Mouse (Mus musculus) hindbrain, embryonic 14.5 days (tissue): ENCODE measurements around the gene Eif4g3. TPM values are rescaled to one million over a fixed set of nuclear protein-coding genes. Genes with fewer than 3 reads are reported as not detected.

ENCODE experiments used
- ATAC-seq: fragments of 200-750 bp; cut with Nextera tagmentation; 2 replicates; pipeline ENCODE4 v1.8.0; 2017; ENCODE audit warnings: moderate number of reproducible peaks, mild to moderate bottlenecking, moderate TSS enrichment, moderate library complexity; ENCODE audit not compliant: low FRiP score
- DNase-seq: peaks from one replicate; pipeline ENCODE4 v3.0.0-alpha.2; 2015; ENCODE audit warnings: low spot score
- H3K27ac ChIP-seq: fragments of 300-500 bp; sonication (generic); 2 replicates; pipeline ENCODE4 v1.5.1; 2014; ENCODE audit warnings: mild to moderate bottlenecking, moderate library complexity
- H3K27me3 ChIP-seq: fragments of 300-500 bp; sonication (generic); 2 replicates; pipeline ENCODE4 v1.6.1; 2014; ENCODE audit warnings: mild to moderate bottlenecking, low read length, mixed read lengths; ENCODE audit not compliant: control insufficient read depth, insufficient read depth
- H3K36me3 ChIP-seq: fragments of 300-500 bp; sonication (generic); replicated peaks from 2 replicates; pipeline ENCODE4 v1.6.1; 2014; ENCODE audit not compliant: control insufficient read depth, insufficient read depth
- H3K4me1 ChIP-seq: fragments of 300-500 bp; sonication (generic); replicated peaks from 2 replicates; pipeline ENCODE4 v1.6.1; 2014; ENCODE audit warnings: antibody characterized with exemption, low read length, mixed read lengths; ENCODE audit not compliant: control insufficient read depth, insufficient read depth
- H3K4me2 ChIP-seq: fragments of 300-500 bp; sonication (generic); replicated peaks from 2 replicates; pipeline ENCODE4 v1.6.1; 2014; ENCODE audit warnings: mild to moderate bottlenecking, moderate library complexity
- H3K4me3 ChIP-seq: fragments of 300-500 bp; sonication (generic); replicated peaks from 2 replicates; pipeline ENCODE4 v1.5.1; 2014; ENCODE audit warnings: mild to moderate bottlenecking, low read length
- H3K9ac ChIP-seq: fragments of 300-500 bp; sonication (generic); 2 replicates; pipeline ENCODE4 v1.6.1; 2014
- H3K9me3 ChIP-seq: fragments of 300-500 bp; sonication (generic); 2 replicates; pipeline ENCODE4 v1.6.1; 2016; ENCODE audit warnings: low read length; ENCODE audit not compliant: control insufficient read depth
- WGBS: fragments of 180-500 bp; shearing (Covaris S2); extraction: QIAGEN DNeasy Blood & Tissue Kit; methylation state at CpG from one replicate; pipeline ENCODE4 v1.1.7; 2014; 5-methylcytosine and 5-hydroxymethylcytosine counted together
- polyA plus RNA-seq: library from polyadenylated mRNA; unstranded; fragments of >200 nt; fragmentation: Nextera tagmentation; extraction: Ambion mirVana; gene quantifications from 2 replicates; pipeline ENCODE4 v1.2.1, GENCODE M21; 2014

The Eif4g3 gene
- polyA plus RNA-seq, 1 experiment from 2014 or later = 65.3 TPM

GRCm38 (mm10) chr4:138119740-138120139 is 126.9 kb downstream of the Eif4g3 start:
- Histone ChIP-seq H3K4me1 (no peaks in the 10 kb centered on the region), H3K4me3 (no peak overlapping the region), H3K27me3 (no peaks in the 10 kb centered on the region), H3K9me3 (no peaks in the 10 kb centered on the region), H3K27ac (0 out of 2 replicates have a peak overlapping the region, but pooled peaks have one; percentile 2), H3K36me3 (peaks cover 33% of the 10 kb centered on the region), H3K4me2 (no peak overlapping the region), H3K9ac (no peak overlapping the region)
- ATAC-seq (no peak), DNase-seq (peak; percentile 57)
- WGBS = 46% methylated on average over 10 of the region's 10 CpGs

GRCm38 (mm10) chr4:138124046-138124445 is 131.2 kb downstream of the Eif4g3 start:
- peaks cover 41% of the 10 kb centered on the region for H3K36me3 ChIP-seq
- H3K27me3 ChIP-seq = no peaks in the 10 kb centered on the region
- ATAC-seq (no peak), DNase-seq (peak; percentile 35)
- 75% methylated on average over 7 of the region's 7 CpGs for WGBS
- no peak overlapping the region for H3K4me2 ChIP-seq
- H3K4me3 ChIP-seq = no peak overlapping the region
- no peak overlapping the region for H3K27ac ChIP-seq
- H3K9ac ChIP-seq = no peak overlapping the region
- H3K9me3 ChIP-seq = no peaks in the 10 kb centered on the region
- H3K4me1 ChIP-seq = no peaks in the 10 kb centered on the region

GRCm38 (mm10) chr4:138127371-138127770 is 134.5 kb downstream of the Eif4g3 start:
- H3K9me3 ChIP-seq = no peaks in the 10 kb centered on the region
- no peak for ATAC-seq
- WGBS = 97% methylated on average over 5 of the region's 5 CpGs

GRCm38 (mm10) chr4:138127781-138128180 is 135.0 kb downstream of the Eif4g3 start:
- Histone ChIP-seq H3K9me3 (no peaks in the 10 kb centered on the region), H3K27me3 (no peaks in the 10 kb centered on the region), H3K4me2 (no peak overlapping the region), H3K4me1 (no peaks in the 10 kb centered on the region), H3K9ac (no peak overlapping the region), H3K4me3 (no peak overlapping the region), H3K27ac (no peak overlapping the region), H3K36me3 (peaks cover 35% of the 10 kb centered on the region)
- DNase-seq = no peak
- 87% methylated on average over 7 of the region's 7 CpGs for WGBS
- ATAC-seq = no peak

More at GRCm38 (mm10) chr4:138127371-138127770, 134.5 kb downstream of the Eif4g3 start:
- DNase-seq = no peak
- no peak overlapping the region for H3K9ac ChIP-seq
- no peaks in the 10 kb centered on the region for H3K27me3 ChIP-seq
- no peak overlapping the region for H3K4me2 ChIP-seq
- H3K27ac ChIP-seq = no peak overlapping the region
- H3K4me3 ChIP-seq = no peak overlapping the region
- H3K4me1 ChIP-seq = no peaks in the 10 kb centered on the region
- H3K36me3 ChIP-seq = peaks cover 35% of the 10 kb centered on the region

GRCm38 (mm10) chr4:138130149-138130548 is 137.3 kb downstream of the Eif4g3 start:
- ATAC-seq (no peak), DNase-seq (no peak)
- no peak overlapping the region for H3K4me3 ChIP-seq
- WGBS = 73% methylated on average over 2 of the region's 2 CpGs
- peaks cover 35% of the 10 kb centered on the region for H3K36me3 ChIP-seq
- H3K4me1 ChIP-seq = no peaks in the 10 kb centered on the region
- no peaks in the 10 kb centered on the region for H3K9me3 ChIP-seq
- H3K27ac ChIP-seq = no peak overlapping the region
- H3K27me3 ChIP-seq = no peaks in the 10 kb centered on the region
- H3K4me2 ChIP-seq = no peak overlapping the region
- no peak overlapping the region for H3K9ac ChIP-seq

- no peaks in the 10 kb centered on the region for H3K4me1 ChIP-seq
- ATAC-seq (no peak), DNase-seq (no peak)
- 60% methylated on average over 9 of the region's 9 CpGs for WGBS
- no peak overlapping the region for H3K4me2 ChIP-seq
- no peak overlapping the region; the same call in 1 of the 2 replicates for H3K27ac ChIP-seq
- H3K27me3 ChIP-seq = no peaks in the 10 kb centered on the region
- no peak overlapping the region for H3K9ac ChIP-seq
- H3K9me3 ChIP-seq = no peaks in the 10 kb centered on the region
- no peak overlapping the region for H3K4me3 ChIP-seq
- peaks cover 27% of the 10 kb centered on the region for H3K36me3 ChIP-seq
Observed at GRCm38 (mm10) chr4:138131226-138131625, 138.4 kb downstream of the Eif4g3 start.

GRCm38 (mm10) chr4:138131716-138132115 is 138.9 kb downstream of the Eif4g3 start:
- DNase-seq = no peak
- Histone ChIP-seq H3K4me2 (no peak overlapping the region), H3K9ac (no peak overlapping the region), H3K4me1 (peaks cover 5% of the 10 kb centered on the region; the same call in 1 of the 2 replicates), H3K9me3 (no peaks in the 10 kb centered on the region), H3K27me3 (no peaks in the 10 kb centered on the region), H3K4me3 (no peak overlapping the region), H3K27ac (no peak overlapping the region; the same call in none of the 2 replicates), H3K36me3 (peaks cover 22% of the 10 kb centered on the region)
- ATAC-seq = no peak
- 86% methylated on average over 3 of the region's 3 CpGs for WGBS

GRCm38 (mm10) chr4:138133360-138133759 is 140.5 kb downstream of the Eif4g3 start:
- DNase-seq (no peak), ATAC-seq (no peak)
- H3K27me3 ChIP-seq = no peaks in the 10 kb centered on the region
- H3K4me1 ChIP-seq = peaks cover 17% of the 10 kb centered on the region
- no peak overlapping the region for H3K9ac ChIP-seq
- no peak overlapping the region for H3K27ac ChIP-seq
- H3K36me3 ChIP-seq = peaks cover 8% of the 10 kb centered on the region
- 95% methylated on average over 9 of the region's 9 CpGs for WGBS
- H3K9me3 ChIP-seq = no peaks in the 10 kb centered on the region
- no peak overlapping the region for H3K4me2 ChIP-seq
- no peak overlapping the region for H3K4me3 ChIP-seq

GRCm38 (mm10) chr4:138137336-138137735 is 144.5 kb downstream of the Eif4g3 start:
- Histone ChIP-seq H3K36me3 (no peaks in the 10 kb centered on the region; the same call in none of the 2 replicates), H3K9me3 (no peaks in the 10 kb centered on the region), H3K27ac (no peak overlapping the region), H3K4me2 (no peak overlapping the region), H3K27me3 (no peaks in the 10 kb centered on the region), H3K4me3 (no peak overlapping the region), H3K9ac (no peak overlapping the region), H3K4me1 (peaks cover 17% of the 10 kb centered on the region)
- ATAC-seq (no peak), DNase-seq (no peak)
- 57% methylated on average over 4 of the region's 4 CpGs for WGBS

- H3K9me3 ChIP-seq = no peaks in the 10 kb centered on the region
- no peaks in the 10 kb centered on the region; the same call in none of the 2 replicates for H3K36me3 ChIP-seq
- H3K4me2 ChIP-seq = no peak overlapping the region
- no peaks in the 10 kb centered on the region for H3K27me3 ChIP-seq
- no peak for DNase-seq
- peaks cover 17% of the 10 kb centered on the region for H3K4me1 ChIP-seq
- 80% methylated on average over 17 of the region's 17 CpGs for WGBS
- H3K9ac ChIP-seq = no peak overlapping the region
- H3K27ac ChIP-seq = 0 out of 2 replicates have a peak overlapping the region, but pooled peaks have one; percentile 5
- ATAC-seq = no peak
- no peak overlapping the region for H3K4me3 ChIP-seq
Observed at GRCm38 (mm10) chr4:138137804-138138203, 145.0 kb downstream of the Eif4g3 start.
